Mouse (Mus musculus) hematopoietic multipotent progenitor cell, adult 10-12 weeks (in vitro differentiated cells): ENCODE results near the gene Gjb5. TPM values are rescaled to one million over a fixed set of nuclear protein-coding genes. Genes with fewer than 3 reads are reported as not detected.

Source experiments
- polyA plus RNA-seq: library from polyadenylated mRNA; stranded (reverse); fragments of >175 nt; gene quantifications from 2 replicates; pipeline ENCODE4 v1.2.3, GENCODE M21; 2012; ENCODE audit warnings: low replicate concordance

Gjb5 gene
- polyA plus RNA-seq, result not detected in 2 replicates

DNA sequence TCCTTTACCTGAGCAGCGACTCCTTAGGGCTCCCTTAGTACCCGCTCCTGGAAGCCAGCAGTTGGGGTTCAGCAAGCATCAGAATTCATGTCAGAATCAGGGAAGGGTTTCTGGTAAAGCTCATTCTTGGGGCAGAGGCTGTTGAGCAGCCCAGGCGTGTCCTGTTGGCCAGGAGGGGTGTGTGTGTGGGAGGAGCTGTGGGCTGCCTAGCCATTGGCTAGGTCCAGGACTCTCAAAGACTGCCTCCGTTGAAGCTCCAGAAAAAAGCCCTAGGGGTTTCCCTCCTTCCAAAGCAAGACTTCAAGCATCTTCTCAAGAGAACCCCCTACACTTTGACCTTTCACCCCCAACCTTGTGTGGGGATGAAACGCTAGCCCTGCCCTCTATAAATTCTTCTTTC is at the start of gene Gjb5:
Gene Gjb5 (minus strand): TSS at position 164 of the 400 bp plus-strand sequence.

GRCm38 (mm10) chr4:127353951-127354438 is 4.0 kb downstream of the Gjb5 start, which contains the start of gene Gjb4:
Gene Gjb4 (minus strand): TSS chr4:127354081.

DNA sequence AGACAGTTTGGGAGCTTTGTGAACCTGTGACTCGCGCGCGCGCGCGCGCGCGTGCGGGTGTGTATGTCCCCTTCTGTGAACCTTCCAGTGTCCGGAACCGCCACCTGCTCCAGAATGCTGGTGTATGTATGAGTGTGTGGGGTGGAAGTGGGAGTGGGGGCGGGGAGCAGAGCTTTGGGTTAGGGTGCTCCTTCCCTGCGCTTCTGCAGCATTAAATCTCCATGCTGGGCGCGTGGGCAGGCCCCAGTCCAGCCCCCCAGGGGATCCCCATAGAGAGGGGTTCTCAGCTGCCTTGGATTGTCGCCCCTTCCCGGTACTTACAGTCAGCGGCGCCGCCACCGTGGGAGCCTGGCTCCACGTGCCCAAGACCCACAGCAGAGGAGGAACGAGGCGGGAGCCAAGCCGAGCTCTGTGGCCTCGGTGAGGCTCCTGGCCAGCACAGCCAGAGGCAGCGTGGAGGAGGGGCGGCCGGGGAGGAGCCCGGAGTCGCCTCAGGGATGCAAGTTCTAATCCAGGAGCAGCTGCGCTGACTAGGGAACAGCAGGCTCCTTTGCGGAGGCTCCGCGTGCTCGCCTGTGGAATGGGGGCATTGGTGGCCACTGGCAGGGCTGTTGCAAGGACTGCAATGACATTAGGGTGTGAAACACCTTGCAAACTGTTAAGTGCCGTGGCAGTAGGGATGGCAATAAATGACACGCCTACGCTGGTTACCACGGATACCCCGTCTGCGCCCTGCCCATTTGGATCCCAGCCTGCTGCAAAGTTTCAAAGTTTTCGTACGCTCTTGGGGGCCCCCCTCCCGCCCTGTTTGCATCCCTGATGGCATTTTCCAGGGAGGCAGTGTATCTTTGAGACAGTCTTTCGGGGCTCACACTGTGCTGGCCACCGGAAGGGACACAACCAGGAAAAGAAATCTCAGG is 27.5 kb downstream of the Gjb5 start, which contains the start of gene Gjb3:
Gene Gjb3 (minus strand): TSS at position 664 of the 920 bp plus-strand sequence.

GRCm38 (mm10) chr4:127313861-127314260 is 44.1 kb downstream of the Gjb5 start, which contains the start of gene Gja4:
Gene Gja4 (minus strand): TSS chr4:127314039.

Other genes starting within 250 kb of the Gjb5 start
- 0.65 and 1.6 TPM in 2 replicates for gene Tmem35b, start 234.5 kb downstream of the Gjb5 start, polyA plus RNA-seq
- gene Dlgap3, start 189.0 kb downstream of the Gjb5 start, polyA plus RNA-seq, result 2.4 and 9.9 TPM in 2 replicates
- gene Smim12, start 114.4 kb downstream of the Gjb5 start, polyA plus RNA-seq, result 34.9 and 38.3 TPM in 2 replicates
- gene Gja4, start 44.1 kb downstream of the Gjb5 start, polyA plus RNA-seq, result 0.18 and 0.26 TPM in 2 replicates
- not detected in 2 replicates for gene Gjb3, start 27.3 kb downstream of the Gjb5 start, polyA plus RNA-seq
- gene Gjb4, start 4.1 kb downstream of the Gjb5 start, polyA plus RNA-seq, result not detected in 2 replicates